Mouse (Mus musculus) CH12.LX (cell line): Measurements from ENCODE around the gene Ecpas. TPM values are rescaled to one million over a fixed set of nuclear protein-coding genes. Genes with fewer than 3 reads are reported as not detected.

Source experiments
- DNase-seq: peaks from one replicate; pipeline ENCODE4 v3.0.0-alpha.2; 2013; ENCODE audit errors: extremely low read depth
- H3K27ac ChIP-seq: 2 replicates; pipeline ENCODE4 v1.5.1; 2012; ENCODE audit warnings: low read depth, mild to moderate bottlenecking, control low read depth, moderate library complexity; ENCODE audit not compliant: insufficient read depth
- H3K27me3 ChIP-seq: replicated peaks from 2 replicates; pipeline ENCODE3; 2012; ENCODE audit warnings: inconsistent platforms
- H3K36me3 ChIP-seq, 2 experiments: replicated peaks in 1 of 2; 2 replicates each; pipeline versions ENCODE3 to v1.6.1; 2012; ENCODE audit warnings: inconsistent platforms in 1 of 2, low read length in 1 of 2, mild to moderate bottlenecking in 1 of 2, mixed read lengths in 1 of 2, moderate library complexity in 1 of 2; ENCODE audit not compliant: control insufficient read depth in 1 of 2, insufficient read depth in 1 of 2
- H3K4me1 ChIP-seq, 2 experiments: 2 replicates each; pipeline ENCODE4 v1.6.1; 2012; ENCODE audit warnings: inconsistent platforms in 1 of 2, moderate library complexity in 1 of 2; ENCODE audit not compliant: insufficient read depth in 2 of 2, control insufficient read depth in 1 of 2
- H3K4me2 ChIP-seq: 2 replicates; pipeline ENCODE4 v1.6.1; 2012; ENCODE audit warnings: low read depth, mild to moderate bottlenecking, control low read depth; ENCODE audit not compliant: poor library complexity, insufficient read depth, severe bottlenecking
- H3K4me3 ChIP-seq, 3 experiments: fragments of 150-350 bp in 1 of 3; sonication (generic) in 1 of 3; replicated peaks in 1 of 3; 2 replicates each; pipeline versions ENCODE3 to v1.5.1; 2011 to 2012; ENCODE audit warnings: low read depth in 2 of 3, low read length in 2 of 3, mild to moderate bottlenecking in 2 of 3, moderate library complexity in 2 of 3, control low read depth in 1 of 3, improper control_type of control experiment in 1 of 3, inconsistent platforms in 1 of 3, mixed read lengths in 1 of 3; ENCODE audit not compliant: poor library complexity in 1 of 3
- H3K79me2 ChIP-seq: replicated peaks from 2 replicates; pipeline ENCODE4 v1.6.1; 2012; ENCODE audit warnings: mild to moderate bottlenecking, moderate library complexity; ENCODE audit not compliant: control insufficient read depth, poor library complexity, insufficient read depth, severe bottlenecking; ENCODE audit errors: extremely low read depth
- H3K9ac ChIP-seq: 2 replicates; pipeline ENCODE4 v1.6.1; 2012; ENCODE audit warnings: low read depth, mild to moderate bottlenecking, control low read depth, moderate library complexity; ENCODE audit not compliant: insufficient read depth
- H3K9me3 ChIP-seq: replicated peaks from 2 replicates; pipeline ENCODE3; 2012; ENCODE audit warnings: low read length, inconsistent platforms, mixed read lengths
- BHLHE40 ChIP-seq: IDR thresholded peaks from 2 replicates; pipeline ENCODE4 v1.6.1; 2011; ENCODE audit warnings: mild to moderate bottlenecking, low read depth, low read length, improper control_type of control experiment
- CHD2 ChIP-seq: IDR thresholded peaks from 2 replicates; pipeline ENCODE4 v1.6.1; 2011; ENCODE audit warnings: low read length, improper control_type of control experiment
- CTCF ChIP-seq, 2 experiments: IDR thresholded peaks in 1 of 2; conservative IDR thresholded peaks in 1 of 2; 2 replicates each; pipeline ENCODE4 v1.5.1; 2011 to 2012; ENCODE audit warnings: low read depth in 2 of 2, low read length in 2 of 2, improper control_type of control experiment in 1 of 2, inconsistent platforms in 1 of 2, mild to moderate bottlenecking in 1 of 2, moderate library complexity in 1 of 2
- E2F4 ChIP-seq: IDR thresholded peaks from 2 replicates; pipeline ENCODE4 v1.6.1; 2011; ENCODE audit warnings: low read depth, low read length, improper control_type of control experiment; ENCODE audit not compliant: insufficient replicate concordance
- ELF1 ChIP-seq: IDR thresholded peaks from 2 replicates; pipeline ENCODE4 v1.6.1; 2014; ENCODE audit warnings: low read depth, mild to moderate bottlenecking, inconsistent platforms, low read length, improper control_type of control experiment
- GABPA ChIP-seq: IDR thresholded peaks from 2 replicates; pipeline ENCODE4 v1.6.1; 2012; ENCODE audit warnings: low read depth, low read length, improper control_type of control experiment, inconsistent platforms; ENCODE audit not compliant: insufficient replicate concordance
- JUN ChIP-seq: IDR thresholded peaks from 2 replicates; pipeline ENCODE4 v1.6.1; 2011; ENCODE audit warnings: low read depth, mild to moderate bottlenecking, low read length, improper control_type of control experiment, moderate library complexity; ENCODE audit not compliant: insufficient read depth
- JUND ChIP-seq: conservative IDR thresholded peaks from 2 replicates; pipeline ENCODE4 v1.6.1; 2011; ENCODE audit warnings: low read depth, low read length, improper control_type of control experiment
- MXI1 ChIP-seq: IDR thresholded peaks from 2 replicates; pipeline ENCODE4 v1.6.1; 2011; ENCODE audit warnings: mild to moderate bottlenecking, low read depth, low read length, improper control_type of control experiment
- MYC ChIP-seq: IDR thresholded peaks from 2 replicates; pipeline ENCODE4 v1.6.1; 2011; ENCODE audit warnings: low read depth, mild to moderate bottlenecking, improper control_type of control experiment, low read length
- NRF1 ChIP-seq: IDR thresholded peaks from 2 replicates; pipeline ENCODE4 v1.6.1; 2014; ENCODE audit warnings: low read depth, mild to moderate bottlenecking, inconsistent platforms, low read length, improper control_type of control experiment, moderate library complexity
- POLR2A ChIP-seq: IDR thresholded peaks from 2 replicates; pipeline ENCODE4 v1.6.1; 2011; ENCODE audit warnings: low read depth, mild to moderate bottlenecking, improper control_type of control experiment, low read length
- RCOR1 ChIP-seq: conservative IDR thresholded peaks from 2 replicates; pipeline ENCODE4 v1.6.1; 2012; ENCODE audit warnings: low read depth, mild to moderate bottlenecking, inconsistent platforms, low read length, improper control_type of control experiment
- SIN3A ChIP-seq: IDR thresholded peaks from 2 replicates; pipeline ENCODE4 v1.6.1; 2012; ENCODE audit warnings: low read length, improper control_type of control experiment, inconsistent platforms
- TBP ChIP-seq: conservative IDR thresholded peaks from 2 replicates; pipeline ENCODE4 v1.6.1; 2011; ENCODE audit warnings: low read depth, low read length, improper control_type of control experiment
- TCF12 ChIP-seq: IDR thresholded peaks from 2 replicates; pipeline ENCODE4 v1.6.1; 2014; ENCODE audit warnings: low read depth, mild to moderate bottlenecking, inconsistent platforms, low read length, improper control_type of control experiment
- USF1 ChIP-seq: IDR thresholded peaks from 2 replicates; pipeline ENCODE4 v1.6.1; 2014; ENCODE audit warnings: low read depth, mild to moderate bottlenecking, inconsistent platforms, low read length, improper control_type of control experiment
- ZC3H11A ChIP-seq: IDR thresholded peaks from 2 replicates; pipeline ENCODE4 v1.6.1; 2012; ENCODE audit warnings: low read depth, mild to moderate bottlenecking, inconsistent platforms, low read length, improper control_type of control experiment
- dilution Hi-C: fragments of 300-500 bp; cut with MboI; formaldehyde crosslinking; loops from 2 replicates; pipeline ENCODE4 v1.14.3; 2020; ENCODE audit warnings: low sequenced_read_pairs; ENCODE audit not compliant: extremely low pct_unique_long_range_greater_than_20kb, extremely low pct_ligation_motif_present
- in situ Hi-C: fragments of 300-500 bp; cut with MboI; formaldehyde crosslinking; loops from 3 replicates; pipeline ENCODE4 v1.14.3; 2019; ENCODE audit warnings: low sequenced_read_pairs, low pct_ligation_motif_present, low pct_unique_long_range_greater_than_20kb, mixed read lengths
- polyA plus RNA-seq: library from polyadenylated mRNA; unstranded; fragments of >175 nt; gene quantifications from 2 replicates; pipeline ENCODE4 v1.2.1, GENCODE M21; 2012; ENCODE audit warnings: low read depth; ENCODE audit not compliant: insufficient read length
- total RNA-seq, 2 experiments: library from RNA; depleted of rRNA; stranded (reverse); fragments of 300-350 nt in 1 of 2; fragments of >200 nt in 1 of 2; gene quantifications; 2 replicates each; pipeline ENCODE4 v1.2.3; 2012 to 2014

The Ecpas gene
- total and polyA plus RNA-seq, 3 experiments = 45.2 to 67.4 (median 47.5) TPM

DNA sequence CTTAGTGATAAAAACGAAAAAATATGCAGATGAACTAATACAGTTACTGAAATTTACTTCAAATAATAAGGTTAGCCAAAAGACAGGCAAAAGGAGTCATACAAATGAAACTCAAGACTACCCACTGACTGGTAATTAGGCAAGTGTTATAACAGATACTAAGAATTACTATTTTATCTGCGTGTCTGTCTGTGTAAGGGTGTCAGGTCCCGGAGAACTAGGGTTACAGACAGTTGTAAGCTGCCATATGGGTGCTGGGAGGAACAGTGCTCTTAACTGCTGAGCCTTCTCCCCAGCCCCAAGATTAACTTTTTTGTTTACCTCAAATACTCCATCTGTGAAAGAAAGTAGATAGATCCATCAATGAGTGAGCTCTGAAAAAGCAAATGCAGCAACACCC is 25.8 kb downstream of the Ecpas start:
- H3K9me3 ChIP-seq = no peaks in the 10 kb centered on the region
- H3K9ac ChIP-seq = no peak overlapping the region
- peaks cover 0 to 27% of the 10 kb centered on the region in 2 experiments; a peak in 2 of 4 replicates for H3K4me1 ChIP-seq
- H3K27me3 ChIP-seq = no peaks in the 10 kb centered on the region
- TF ChIP-seq CTCF (conservative IDR thresholded peaks at IDR 0.05 in 1 of 2, IDR thresholded peaks at IDR 0.05 in 1 of 2; ENCODE audit: low read depth in 2 of 2, low read length in 2 of 2) (no peak), SIN3A (no peak), RCOR1 (no peak), TBP (no peak), GABPA (no peak)
- peaks cover 0 to 29% of the 10 kb centered on the region in 2 experiments for H3K36me3 ChIP-seq
- no peak overlapping the region for H3K4me2 ChIP-seq
- peaks cover 41% of the 10 kb centered on the region for H3K79me2 ChIP-seq
- no peak overlapping the region for H3K4me3 ChIP-seq
- in situ Hi-C loops (no loop called here), dilution Hi-C loops (no loop called here)
- DNase-seq = no peak
- no peak overlapping the region for H3K27ac ChIP-seq

DNA sequence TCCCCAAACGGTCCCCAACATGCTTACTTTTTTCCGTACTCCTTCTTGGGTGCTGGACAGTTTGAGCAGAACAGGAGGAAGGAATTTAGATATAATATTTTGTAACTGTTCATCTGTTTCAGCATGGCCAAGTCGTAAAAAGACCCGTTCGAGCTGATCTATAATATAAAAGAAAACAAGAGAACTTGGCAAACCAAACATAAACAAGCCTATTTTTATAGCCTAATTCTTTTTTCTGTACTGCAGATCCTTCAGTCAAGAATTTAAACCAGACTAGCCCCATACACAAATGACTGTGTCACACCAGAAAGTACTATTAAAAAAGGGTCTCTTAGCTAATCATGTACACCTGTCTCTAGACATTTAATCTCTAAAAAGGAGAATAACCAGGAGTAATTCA is 27.2 kb downstream of the Ecpas start:
- H3K27me3 ChIP-seq = no peaks in the 10 kb centered on the region
- no peaks in the 10 kb centered on the region for H3K9me3 ChIP-seq
- H3K9ac ChIP-seq = no peak overlapping the region
- dilution Hi-C loops (no loop called here), in situ Hi-C loops (no loop called here)
- H3K79me2 ChIP-seq = peaks cover 38% of the 10 kb centered on the region
- no peak for DNase-seq
- no peak overlapping the region for H3K27ac ChIP-seq
- peaks cover 0 to 27% of the 10 kb centered on the region in 2 experiments for H3K36me3 ChIP-seq
- TF ChIP-seq BHLHE40 (no peak), JUND (no peak), USF1 (no peak), MXI1 (no peak), POLR2A (no peak), RCOR1 (no peak), NRF1 (no peak), CTCF (conservative IDR thresholded peaks at IDR 0.05 in 1 of 2, IDR thresholded peaks at IDR 0.05 in 1 of 2; ENCODE audit: low read depth in 2 of 2, low read length in 2 of 2) (no peak), CHD2 (no peak), E2F4 (no peak), TBP (no peak), MYC (no peak), TCF12 (no peak), ZC3H11A (no peak), ELF1 (no peak), JUN (no peak)
- TF ChIP-seq, all 38 proteins: peak for 0
- no peak overlapping the region for H3K4me2 ChIP-seq
- H3K4me3 ChIP-seq = no peak overlapping the region
- H3K4me1 ChIP-seq = peaks cover 0 to 24% of the 10 kb centered on the region in 2 experiments; a peak in 2 of 4 replicates
